Mouse (Mus musculus) 416B (cell line): ENCODE data around the gene Hinfp.

Source experiments
- DNase-seq: peaks from one replicate; pipeline ENCODE4 v3.0.0; 2011; ENCODE audit warnings: low read depth

Gene Hinfp

GRCm38 (mm10) chr9:44259014-44259413, 46.5 kb downstream of the Hinfp start:
- peak; percentile 69 for DNase-seq

DNA sequence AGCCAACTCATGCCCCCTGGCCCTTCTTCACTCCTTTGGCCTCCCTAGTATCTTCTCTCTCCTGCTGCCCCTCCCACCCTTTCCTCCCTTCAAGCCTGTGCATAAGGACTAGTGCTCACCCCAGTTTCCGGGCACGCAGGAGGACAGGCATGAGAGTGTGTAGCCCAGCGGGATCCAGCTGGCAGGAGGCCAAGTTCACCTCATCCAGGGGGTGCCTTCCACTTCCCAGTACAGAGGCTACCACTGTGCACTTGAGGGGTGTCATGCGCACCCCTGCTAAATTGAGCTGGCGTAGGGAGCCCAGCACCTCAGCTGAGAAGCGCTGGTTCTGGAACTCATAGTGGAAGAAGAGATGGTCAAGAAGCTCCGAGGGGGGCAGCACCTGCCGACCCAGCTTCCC, 49.3 kb downstream of the Hinfp start:
- DNase-seq = no peak

GRCm38 (mm10) chr9:44255136-44255521, 50.3 kb downstream of the Hinfp start:
- DNase-seq = no peak

- no peak for DNase-seq
Observed at GRCm38 (mm10) chr9:44254508-44255135, 50.8 kb downstream of the Hinfp start.

GRCm38 (mm10) chr9:44253441-44253840, 52.0 kb downstream of the Hinfp start:
- DNase-seq = no peak

GRCm38 (mm10) chr9:44251314-44251713, 54.2 kb downstream of the Hinfp start, which contains the start of gene Pdzd3:
TSS of gene Pdzd3 (minus strand) at chr9:44251471.
- DNase-seq = no peak

DNA sequence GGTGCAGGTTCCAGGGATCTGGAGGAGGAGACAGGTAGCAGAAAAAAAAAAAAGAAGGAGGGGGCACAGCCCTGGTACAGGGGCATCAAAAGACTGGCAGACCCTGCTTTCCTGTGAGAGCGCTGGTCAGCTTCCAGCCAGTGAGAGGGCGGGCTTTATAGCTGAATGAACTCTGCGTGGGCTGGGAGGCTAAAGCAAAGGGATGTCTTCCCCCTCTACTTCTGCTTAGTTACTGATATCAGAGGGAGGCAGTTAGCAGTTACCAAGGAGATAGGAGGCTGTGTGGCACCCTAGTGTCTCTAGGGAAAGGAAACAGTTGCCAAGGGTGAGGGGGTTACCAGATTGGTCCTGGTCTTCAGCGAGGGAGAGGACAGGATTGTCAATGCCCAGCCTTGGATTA, 55.0 kb downstream of the Hinfp start:
- DNase-seq = no peak

GRCm38 (mm10) chr9:44249181-44250146, 56.0 kb downstream of the Hinfp start:
- DNase-seq = peak; percentile 77

DNA sequence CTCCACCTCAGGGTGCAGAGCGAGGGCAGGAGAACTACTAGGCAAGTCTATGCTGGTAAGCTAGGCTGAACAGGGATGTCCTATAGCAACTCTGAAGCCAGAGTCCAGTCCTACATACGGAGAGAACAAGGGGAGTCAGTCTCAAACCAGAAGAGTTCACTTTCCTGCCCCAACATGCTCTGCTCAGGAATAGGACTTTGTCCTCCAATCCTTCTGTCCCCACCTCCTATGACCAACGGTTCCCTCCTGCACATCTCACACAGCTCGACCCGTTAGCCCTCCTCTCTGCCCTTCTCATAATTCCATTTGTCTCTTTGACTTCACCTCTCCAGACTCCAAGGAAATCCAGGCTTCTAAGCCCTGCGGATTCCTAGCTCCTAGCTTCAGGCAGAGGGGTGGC, 57.6 kb downstream of the Hinfp start:
- no peak for DNase-seq

DNA sequence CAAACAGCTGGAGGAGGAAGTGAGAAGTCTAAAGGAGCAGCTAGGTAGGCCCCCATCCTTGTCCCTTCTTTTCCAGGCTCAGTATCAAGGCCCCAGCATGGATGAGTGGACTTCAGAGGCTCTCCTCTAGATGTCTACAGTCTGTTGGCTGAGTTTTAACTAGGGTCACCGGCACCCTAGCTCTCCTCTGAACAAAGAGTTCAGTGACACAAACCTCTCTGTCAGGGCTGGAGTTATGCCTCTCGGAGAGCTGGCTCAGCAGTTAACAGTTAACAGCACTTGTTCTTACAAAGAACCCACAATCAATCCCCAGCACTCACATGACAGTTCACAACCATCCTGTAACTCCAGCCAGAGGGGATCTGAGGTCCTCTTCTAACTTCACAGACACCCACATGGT, 61.9 kb downstream of the Hinfp start:
- DNase-seq = no peak
